Mouse (Mus musculus) forelimb bud, embryonic 11.5 days (tissue): ENCODE results near the gene Olfr229.
"Not testable (repeated sequence)": the region's sequence is repeated elsewhere in the genome, so short reads cannot be mapped to it uniquely, and the experiment has no call there.

Experiments used
- DNase-seq: peaks from one replicate; pipeline ENCODE4 v3.0.0-alpha.2; 2012; ENCODE audit warnings: low read depth, low spot score

Gene Olfr229

GRCm38 (mm10) chr9:39907036-39907435 lies at the start of gene Olfr229:
Gene Olfr229 (plus strand): TSS chr9:39907336.
- no peak for DNase-seq

- DNase-seq, result no peak
Observed at GRCm38 (mm10) chr9:39866122-39866521, 41.0 kb upstream of the Olfr229 start, which contains the start of gene Olfr972. Gene Olfr972 (plus strand): TSS chr9:39866422.

GRCm38 (mm10) chr9:39871986-39872385 lies 35.1 kb upstream of the Olfr229 start:
- not testable (repeated sequence) for DNase-seq

GRCm38 (mm10) chr9:39877541-39878396 lies 29.4 kb upstream of the Olfr229 start:
- DNase-seq, result not testable (repeated sequence)

GRCm38 (mm10) chr9:39905106-39905505 lies 2.0 kb upstream of the Olfr229 start:
- DNase-seq, result no peak

- DNase-seq, result no peak
Observed at GRCm38 (mm10) chr9:39909939-39910338, 2.8 kb downstream of the Olfr229 start.

GRCm38 (mm10) chr9:39927975-39928836 lies 21.1 kb downstream of the Olfr229 start:
- not testable (repeated sequence) for DNase-seq

- DNase-seq, result not testable (repeated sequence)
Observed at GRCm38 (mm10) chr9:39928837-39929236, 21.7 kb downstream of the Olfr229 start.

GRCm38 (mm10) chr9:39937201-39937600 lies 30.1 kb downstream of the Olfr229 start, which contains the start of gene Olfr974:
Gene Olfr974 (plus strand): TSS chr9:39937501.
- DNase-seq, result no peak

GRCm38 (mm10) chr9:39951946-39952345 lies 44.8 kb downstream of the Olfr229 start, which contains the start of gene Olfr975:
Gene Olfr975 (minus strand): TSS chr9:39952046.
- DNase-seq, result no peak

GRCm38 (mm10) chr9:39961033-39961432 lies 53.9 kb downstream of the Olfr229 start, which contains the start of gene Olfr976:
Gene Olfr976 (minus strand): TSS chr9:39961133.
- DNase-seq, result not testable (repeated sequence)
